Mouse (Mus musculus) megakaryocyte, embryonic 14.5 days (primary cell): ENCODE results near the gene Fgfr2.

Experiments used
- FLI1 ChIP-seq: IDR thresholded peaks from 2 replicates; pipeline ENCODE4 v1.6.1; 2012; ENCODE audit warnings: low read length, inconsistent platforms, mixed read lengths
- GATA1 ChIP-seq: IDR thresholded peaks from 3 replicates; pipeline ENCODE4 v1.6.1; 2012; ENCODE audit warnings: mixed read lengths, low read length, inconsistent platforms, borderline replicate concordance

DNA sequence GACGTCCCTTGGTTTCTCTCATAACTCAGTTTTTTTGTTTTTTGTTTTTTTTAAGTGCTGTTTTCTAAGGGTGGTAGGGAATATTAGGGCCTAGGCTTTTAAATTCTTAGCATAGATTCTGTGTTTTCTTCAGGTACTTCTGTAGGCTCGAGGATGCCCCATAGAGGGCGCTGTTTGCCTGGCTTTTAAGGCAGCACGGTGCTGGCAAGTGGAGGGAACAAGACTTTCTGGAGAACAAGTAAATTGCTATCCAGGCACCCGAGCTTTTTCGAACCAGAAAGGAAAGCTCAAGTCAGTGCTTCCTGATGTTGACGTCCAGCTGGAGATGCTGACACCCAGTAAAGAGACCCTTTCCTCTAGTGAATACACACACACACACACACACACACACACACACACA, 1583.2 kb downstream of the Fgfr2 start:
- TF ChIP-seq GATA1 = no peak
- TF ChIP-seq FLI1 = no peak
